ENCODE assay signal across 11 mouse cellular contexts in the genomic region with DNA sequence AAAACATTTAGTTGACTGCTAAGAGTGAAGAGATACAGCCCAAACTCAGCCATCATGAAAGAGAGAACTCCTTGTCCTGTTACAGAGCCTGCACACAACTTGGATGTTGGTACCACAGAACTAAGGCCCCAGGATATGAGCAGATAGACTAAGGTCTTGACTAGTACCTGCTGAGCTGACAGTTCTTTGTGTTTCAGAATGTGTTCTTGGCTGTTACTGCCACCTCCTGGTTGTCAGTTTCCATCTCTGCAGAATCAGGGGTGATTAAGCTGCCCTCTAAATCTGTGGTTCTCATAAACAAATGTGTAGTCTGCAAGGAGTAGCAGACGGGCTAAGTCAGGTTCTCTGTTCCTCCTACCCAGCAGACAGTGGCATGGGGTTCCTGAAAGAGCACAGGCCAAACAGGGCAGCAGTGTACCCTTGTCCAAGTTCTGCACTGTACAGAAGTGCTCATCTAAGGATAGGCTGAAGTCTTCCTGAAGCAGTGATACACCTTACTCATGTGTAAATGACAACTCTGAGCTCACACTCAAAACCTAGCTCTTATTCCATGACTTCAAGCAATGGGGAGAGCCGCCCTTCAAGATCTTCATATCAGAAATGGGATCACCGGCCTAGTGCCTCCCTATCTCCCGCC. TPM values are rescaled to one million over a fixed set of nuclear protein-coding genes. Genes with fewer than 3 reads are reported as not detected.
DNase-seq lines count a peak whose midpoint lies in the region; ATAC-seq and TF ChIP-seq lines count a peak whose summit lies in the region.
"Had no signal": no experiment of that assay in that cellular context is flagged by ENCODE, and none has a peak within 500 bp of the region (broad histone marks: within the 10 kb centered on the region; RNA-seq: fewer than 3 reads in every experiment).

No protein-coding gene starts in this region.

- H3K36me3 ChIP-seq in hindbrain, postnatal 0 days (ENCODE audit: insufficient read depth, low read length) = no peaks in the 10 kb centered on the region
- H3K36me3 ChIP-seq in hindbrain, embryonic 12.5 days = no peaks in the 10 kb centered on the region
- H3K36me3 ChIP-seq in midbrain, embryonic 15.5 days (replicated peaks) = no peaks in the 10 kb centered on the region

- no peaks in the 10 kb centered on the region for H3K27me3 ChIP-seq in hindbrain, postnatal 0 days (ENCODE audit: insufficient read depth, low read length)
- H3K27me3 ChIP-seq in hindbrain, embryonic 12.5 days = no peaks in the 10 kb centered on the region; the same call in 1 of the 2 replicates
- H3K27me3 ChIP-seq in midbrain, embryonic 15.5 days (replicated peaks) = no peaks in the 10 kb centered on the region

- H3K4me3 ChIP-seq in hindbrain, postnatal 0 days (ENCODE audit: low read length) = no peak overlapping the region
- no peak overlapping the region for H3K4me3 ChIP-seq in hindbrain, embryonic 12.5 days
- no peak overlapping the region for H3K4me3 ChIP-seq in cortical plate, adult 2 months (ENCODE audit: insufficient read depth, low read length)
- H3K4me3 ChIP-seq in midbrain, embryonic 15.5 days = no peak overlapping the region

- no peaks in the 10 kb centered on the region for H3K4me1 ChIP-seq in hindbrain, postnatal 0 days (ENCODE audit: insufficient read depth, low read length)
- no peaks in the 10 kb centered on the region for H3K4me1 ChIP-seq in hindbrain, embryonic 12.5 days
- H3K4me1 ChIP-seq in cortical plate, adult 2 months (ENCODE audit: control insufficient read depth, insufficient read depth, low read length) = peaks cover 2% of the 10 kb centered on the region; the same call in 1 of the 2 replicates
- H3K4me1 ChIP-seq in midbrain, embryonic 15.5 days = no peaks in the 10 kb centered on the region

- no peak overlapping the region for H3K9ac ChIP-seq in hindbrain, postnatal 0 days (replicated peaks; ENCODE audit: low read length)
- no peak overlapping the region for H3K9ac ChIP-seq in hindbrain, embryonic 12.5 days
- no peak overlapping the region for H3K9ac ChIP-seq in midbrain, embryonic 15.5 days

- TF ChIP-seq POLR2A in cortical plate, adult 2 months (IDR thresholded peaks at IDR 0.05; ENCODE audit: extremely low read depth, insufficient read depth, low read length) = no peak

- WGBS in hindbrain, postnatal 0 days = 77% methylated on average over 4 of the region's 4 CpGs
- 84% methylated on average over 4 of the region's 4 CpGs for WGBS in hindbrain, embryonic 12.5 days
- 78% methylated on average over 4 of the region's 4 CpGs for WGBS in midbrain, embryonic 15.5 days

- peak; percentile 72; the same call in 1 of the 2 replicates for ATAC-seq in hindbrain, postnatal 0 days
- ATAC-seq in hindbrain, embryonic 12.5 days (ENCODE audit: low FRiP score) = no peak
- peak; percentile 73 for ATAC-seq in midbrain, embryonic 15.5 days (replicated peaks)

- H3K9me3 ChIP-seq in hindbrain, postnatal 0 days (ENCODE audit: low read length) = no peaks in the 10 kb centered on the region
- no peaks in the 10 kb centered on the region for H3K9me3 ChIP-seq in hindbrain, embryonic 12.5 days (replicated peaks)
- no peaks in the 10 kb centered on the region for H3K9me3 ChIP-seq in midbrain, embryonic 15.5 days

- peak; percentile 69 for TF ChIP-seq CTCF in hindbrain, postnatal 0 days (IDR thresholded peaks at IDR 0.05; ENCODE audit: low read depth)
- TF ChIP-seq CTCF in cortical plate, adult 2 months (IDR thresholded peaks at IDR 0.05; ENCODE audit: extremely low read depth, insufficient read depth, low read length) = peak; percentile 55

- no peak overlapping the region for H3K27ac ChIP-seq in hindbrain, postnatal 0 days
- H3K27ac ChIP-seq in hindbrain, embryonic 12.5 days = no peak overlapping the region
- no peak overlapping the region for H3K27ac ChIP-seq in cortical plate, adult 2 months (ENCODE audit: insufficient read depth, low read length)
- H3K27ac ChIP-seq in midbrain, embryonic 15.5 days = no peak overlapping the region
- H3K27ac ChIP-seq: macrophage had no signal

- DNase-seq in adrenal gland, adult 2 months = peak; percentile 5
- DNase-seq in adrenal gland, adult 18-20 months (ENCODE audit: low spot score in 2 of 2) = no peak
- DNase-seq in hindbrain, postnatal 0 days (ENCODE audit: low spot score) = peak; percentile 67
- DNase-seq in lung, postnatal 10 days = no peak
- DNase-seq in thymus, postnatal 14 days = no peak
- DNase-seq: kidney, adult 9 months had no signal

- no peak overlapping the region for H3K4me2 ChIP-seq in hindbrain, postnatal 0 days (ENCODE audit: low read depth, low read length)
- H3K4me2 ChIP-seq in hindbrain, embryonic 12.5 days (replicated peaks) = no peak overlapping the region
- H3K4me2 ChIP-seq in midbrain, embryonic 15.5 days = no peak overlapping the region

RNA-seq across cellular contexts. Expression of gene Isx, which starts 49.0 kb away (rescaled TPM):
- not detected for total RNA-seq in adrenal gland, adult 2 months (2021)
- polyA plus RNA-seq in adrenal gland, adult 2 months (2012; rRNA removed) = 0.28 TPM in 1 of 2 replicates, not detected in the other
- not detected for total RNA-seq in adrenal gland, adult 18-20 months (2021)
- not detected in 2 replicates for total RNA-seq in hindbrain, postnatal 0 days (2014; rRNA removed)
- polyA plus RNA-seq in hindbrain, postnatal 0 days (2015; fragmentation: Nextera tagmentation; extraction: Ambion mirVana) = not detected in 2 replicates
- not detected in 2 replicates for polyA plus RNA-seq in hindbrain, embryonic 12.5 days (2016; fragmentation: Nextera tagmentation; extraction: Ambion mirVana)
- polyA plus RNA-seq in cortical plate, adult 2 months (2012; rRNA removed) = 0.08 TPM in 1 of 2 replicates, not detected in the other
- not detected in 2 replicates for polyA plus RNA-seq in midbrain, embryonic 15.5 days (2015; fragmentation: Nextera tagmentation; extraction: Ambion mirVana)
- total RNA-seq: gastrocnemius, adult 18-20 months had no signal
- polyA plus RNA-seq: macrophage had no signal

Comparison
In these comparisons a context has a peak if more than half of its experiments do, and no peak if none do; other contexts are left out.
1. DNase-seq: peak in adrenal gland, adult 2 months (single experiment) and hindbrain, postnatal 0 days (single experiment); none in adrenal gland, adult 18-20 months (0 of 2), lung, postnatal 10 days (single experiment) and thymus, postnatal 14 days (single experiment).